Mouse (Mus musculus) heart, embryonic 10.5 days (tissue): Measurements from ENCODE around the gene Tmem52. TPM values are rescaled to one million over a fixed set of nuclear protein-coding genes. Genes with fewer than 3 reads are reported as not detected.
A peak's percentile ranks its signal among the peaks of the same experiment; 100 is the strongest.

Experiments
- DNase-seq: peaks from one replicate; pipeline ENCODE4 v3.0.0-alpha.2; 2017; ENCODE audit warnings: low spot score
- H3K27ac ChIP-seq: fragments of 300-500 bp; sonication (generic); 2 replicates; pipeline ENCODE4 v1.5.1; 2016; ENCODE audit warnings: mild to moderate bottlenecking
- H3K27me3 ChIP-seq: fragments of 300-500 bp; sonication (generic); 2 replicates; pipeline ENCODE4 v1.6.1; 2016; ENCODE audit warnings: mild to moderate bottlenecking; ENCODE audit not compliant: poor library complexity, insufficient read depth, severe bottlenecking
- H3K36me3 ChIP-seq: fragments of 300-500 bp; sonication (generic); 2 replicates; pipeline ENCODE4 v1.6.1; 2016; ENCODE audit warnings: mild to moderate bottlenecking, moderate library complexity
- H3K4me1 ChIP-seq: fragments of 300-500 bp; sonication (generic); 2 replicates; pipeline ENCODE4 v1.6.1; 2016; ENCODE audit warnings: mild to moderate bottlenecking
- H3K4me3 ChIP-seq: fragments of 300-500 bp; sonication (generic); 2 replicates; pipeline ENCODE4 v1.5.1; 2016; ENCODE audit warnings: mild to moderate bottlenecking, moderate library complexity
- H3K9me3 ChIP-seq: fragments of 300-500 bp; sonication (generic); 2 replicates; pipeline ENCODE4 v1.6.1; 2016; ENCODE audit warnings: mild to moderate bottlenecking, moderate library complexity
- WGBS: fragments of 180-500 bp; shearing (Covaris S2); methylation state at CpG from one replicate; pipeline ENCODE4 v1.1.7; 2016; 5-methylcytosine and 5-hydroxymethylcytosine counted together
- polyA plus RNA-seq: library from polyadenylated mRNA; unstranded; fragments of >200 nt; fragmentation: Nextera tagmentation; extraction: Ambion mirVana; gene quantifications from 2 replicates; pipeline ENCODE4 v1.2.1, GENCODE M21; 2016

Tmem52 gene
- polyA plus RNA-seq, 1 experiment from 2014 or later, result not detected

- Histone ChIP-seq H3K9me3 (no peaks in the 10 kb centered on the region), H3K36me3 (no peaks in the 10 kb centered on the region), H3K4me3 (peak overlapping the region; percentile 35), H3K4me1 (peaks cover 7% of the 10 kb centered on the region), H3K27me3 (0 out of 2 replicates have a peak, but pooled peaks cover 5% of the 10 kb centered on the region), H3K27ac (peak overlapping the region; percentile 67; the same call in 1 of the 2 replicates)
- WGBS, result 21% methylated on average over 28 of the region's 28 CpGs
- peak; percentile 91 for DNase-seq
Measured at GRCm38 (mm10) chr4:155481381-155482124, 12.6 kb downstream of the Tmem52 start.

DNA sequence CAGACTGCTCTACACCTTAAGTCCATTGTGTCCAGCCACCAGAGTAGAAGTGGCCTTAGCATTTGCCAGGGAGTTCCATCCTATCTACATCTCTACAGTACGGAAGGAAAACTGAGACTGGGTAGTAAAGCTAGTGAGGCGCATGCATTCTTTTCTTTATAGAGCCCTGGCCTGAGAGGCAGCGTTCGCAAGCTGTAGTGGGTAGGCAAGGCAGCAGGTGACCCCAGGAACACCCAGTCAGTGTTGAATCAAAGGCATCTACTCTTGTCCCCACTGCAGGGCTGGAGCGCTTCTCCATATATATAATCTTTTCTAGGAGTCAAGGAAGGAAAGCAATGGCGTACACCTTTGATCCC, 13.2 kb downstream of the Tmem52 start:
- WGBS, result 87% methylated on average over 6 of the region's 6 CpGs
- Histone ChIP-seq H3K27ac (no peak overlapping the region; the same call in 1 of the 2 replicates), H3K9me3 (no peaks in the 10 kb centered on the region), H3K4me1 (peaks cover 12% of the 10 kb centered on the region), H3K36me3 (no peaks in the 10 kb centered on the region), H3K4me3 (no peak overlapping the region), H3K27me3 (0 out of 2 replicates have a peak, but pooled peaks cover 5% of the 10 kb centered on the region)
- DNase-seq, result no peak

DNA sequence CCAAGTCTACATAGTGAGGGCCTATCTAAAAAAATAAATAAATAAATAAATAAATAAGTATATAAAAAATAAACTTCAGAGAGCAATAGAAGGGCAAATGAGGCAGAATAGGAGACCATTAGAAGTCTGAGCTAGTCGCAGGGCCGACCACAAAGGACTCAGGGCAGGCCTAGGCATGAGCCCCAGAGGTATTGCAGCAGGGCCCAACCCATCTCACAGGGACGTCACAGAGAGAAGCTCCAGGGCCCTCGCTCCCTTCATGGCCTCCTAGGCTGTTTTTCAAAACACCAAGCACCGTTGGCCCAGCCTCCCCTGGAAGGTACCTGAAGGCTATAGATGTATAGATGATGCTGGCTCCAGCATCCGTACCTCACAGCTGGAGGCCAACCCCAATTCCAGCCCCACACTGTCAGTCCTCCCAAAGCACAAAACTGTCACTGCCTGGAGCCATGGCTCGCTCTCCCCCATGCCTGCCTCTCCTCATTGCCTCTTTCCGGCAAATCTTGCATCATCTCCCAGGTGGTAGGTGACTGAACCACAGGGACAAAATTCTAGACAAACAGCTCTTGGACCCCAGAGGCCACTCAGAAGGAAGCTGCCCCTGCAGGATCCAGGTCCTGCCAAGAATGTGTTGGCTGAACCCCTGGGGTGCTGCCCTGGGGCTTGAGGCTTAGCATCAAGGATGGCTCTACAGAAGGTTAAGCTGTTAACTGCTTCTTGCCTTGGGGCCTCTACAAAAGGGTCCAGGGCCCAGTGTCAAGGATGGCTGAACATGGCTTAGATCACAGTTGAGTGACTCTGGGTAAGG, 14.0 kb downstream of the Tmem52 start:
- H3K27ac ChIP-seq, result no peak overlapping the region
- H3K36me3 ChIP-seq, result no peaks in the 10 kb centered on the region
- H3K27me3 ChIP-seq, result 0 out of 2 replicates have a peak, but pooled peaks cover 5% of the 10 kb centered on the region
- no peak overlapping the region for H3K4me3 ChIP-seq
- peaks cover 20% of the 10 kb centered on the region for H3K4me1 ChIP-seq
- 71% methylated on average over 8 of the region's 8 CpGs for WGBS
- no peak for DNase-seq
- no peaks in the 10 kb centered on the region for H3K9me3 ChIP-seq

GRCm38 (mm10) chr4:155485521-155485920, 16.6 kb downstream of the Tmem52 start:
- Histone ChIP-seq H3K27me3 (0 out of 2 replicates have a peak, but pooled peaks cover 5% of the 10 kb centered on the region), H3K9me3 (no peaks in the 10 kb centered on the region), H3K4me1 (peaks cover 44% of the 10 kb centered on the region), H3K27ac (no peak overlapping the region), H3K4me3 (no peak overlapping the region), H3K36me3 (no peaks in the 10 kb centered on the region)
- WGBS, result 71% methylated on average over 3 of the region's 3 CpGs
- DNase-seq, result no peak

GRCm38 (mm10) chr4:155487746-155488145, 18.8 kb downstream of the Tmem52 start:
- DNase-seq, result no peak
- no peaks in the 10 kb centered on the region for H3K36me3 ChIP-seq
- H3K9me3 ChIP-seq, result no peaks in the 10 kb centered on the region
- H3K27ac ChIP-seq, result peak overlapping the region; percentile 78
- no peak overlapping the region for H3K4me3 ChIP-seq
- H3K4me1 ChIP-seq, result peaks cover 43% of the 10 kb centered on the region
- H3K27me3 ChIP-seq, result no peaks in the 10 kb centered on the region
- WGBS, result 28% methylated on average over 3 of the region's 3 CpGs

GRCm38 (mm10) chr4:155488232-155489025, 19.5 kb downstream of the Tmem52 start:
- WGBS, result 58% methylated on average over 8 of the region's 8 CpGs
- no peaks in the 10 kb centered on the region for H3K9me3 ChIP-seq
- H3K4me3 ChIP-seq, result no peak overlapping the region
- H3K27ac ChIP-seq, result peak overlapping the region; percentile 78
- H3K36me3 ChIP-seq, result no peaks in the 10 kb centered on the region
- H3K4me1 ChIP-seq, result peaks cover 45% of the 10 kb centered on the region
- DNase-seq, result peak; percentile 85
- no peaks in the 10 kb centered on the region for H3K27me3 ChIP-seq

- Histone ChIP-seq H3K4me1 (peaks cover 51% of the 10 kb centered on the region), H3K9me3 (no peaks in the 10 kb centered on the region), H3K27ac (peak overlapping the region; percentile 78), H3K4me3 (no peak overlapping the region), H3K36me3 (no peaks in the 10 kb centered on the region), H3K27me3 (no peaks in the 10 kb centered on the region)
- DNase-seq, result no peak
- WGBS, result 53% methylated on average over 9 of the region's 9 CpGs
Measured at GRCm38 (mm10) chr4:155489101-155489970, 20.4 kb downstream of the Tmem52 start.

DNA sequence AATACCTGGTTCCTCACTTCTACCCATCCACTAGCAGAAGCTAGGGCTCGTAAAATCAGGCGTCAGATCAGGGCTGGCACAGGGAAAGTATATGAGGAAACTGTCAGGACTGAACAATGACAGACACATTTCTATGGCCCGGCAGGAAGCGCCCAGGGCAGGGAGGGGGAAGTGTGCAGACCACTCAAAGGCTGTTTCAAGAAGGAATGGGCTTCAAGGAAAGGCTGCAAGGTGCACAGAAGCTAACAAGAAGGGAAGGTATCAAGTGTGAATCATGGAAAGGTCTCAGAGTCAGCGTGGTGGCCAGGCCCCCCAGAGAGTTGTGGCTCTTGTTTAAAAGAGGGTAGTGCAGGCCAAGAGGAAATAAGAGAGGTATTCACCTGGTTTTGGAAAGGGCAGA, 21.5 kb downstream of the Tmem52 start:
- H3K4me3 ChIP-seq, result peak overlapping the region; percentile 100
- H3K36me3 ChIP-seq, result no peaks in the 10 kb centered on the region
- peak overlapping the region; percentile 100 for H3K27ac ChIP-seq
- no peaks in the 10 kb centered on the region for H3K9me3 ChIP-seq
- DNase-seq, result no peak
- H3K27me3 ChIP-seq, result no peaks in the 10 kb centered on the region
- 27% methylated on average over 5 of the region's 5 CpGs for WGBS
- H3K4me1 ChIP-seq, result peaks cover 58% of the 10 kb centered on the region

GRCm38 (mm10) chr4:155490990-155491504, 22.1 kb downstream of the Tmem52 start, which contains the start of gene Gnb1:
Gnb1 (plus strand) TSS chr4:155491361.
- WGBS, result under 1% methylated on average over 53 of the region's 60 CpGs
- H3K4me3 ChIP-seq, result peak within 1 kb of the TSS; percentile 100
- peaks cover 58% of the 10 kb centered on the region for H3K4me1 ChIP-seq
- H3K27ac ChIP-seq, result peak within 1 kb of the TSS; percentile 100
- H3K27me3 ChIP-seq, result no peaks in the 10 kb centered on the region
- H3K9me3 ChIP-seq, result no peaks in the 10 kb centered on the region
- no peaks in the 10 kb centered on the region for H3K36me3 ChIP-seq
- peak; percentile 91 for DNase-seq

- H3K9me3 ChIP-seq, result no peaks in the 10 kb centered on the region
- peak overlapping the region; percentile 100 for H3K4me3 ChIP-seq
- H3K36me3 ChIP-seq, result peaks cover 4% of the 10 kb centered on the region; the same call in 1 of the 2 replicates
- H3K27ac ChIP-seq, result peak overlapping the region; percentile 100
- DNase-seq, result no peak
- H3K27me3 ChIP-seq, result no peaks in the 10 kb centered on the region
- H3K4me1 ChIP-seq, result peaks cover 58% of the 10 kb centered on the region
- WGBS, result under 1% methylated on average over 54 of the region's 54 CpGs
Measured at GRCm38 (mm10) chr4:155491529-155492130, 22.7 kb downstream of the Tmem52 start.

DNA sequence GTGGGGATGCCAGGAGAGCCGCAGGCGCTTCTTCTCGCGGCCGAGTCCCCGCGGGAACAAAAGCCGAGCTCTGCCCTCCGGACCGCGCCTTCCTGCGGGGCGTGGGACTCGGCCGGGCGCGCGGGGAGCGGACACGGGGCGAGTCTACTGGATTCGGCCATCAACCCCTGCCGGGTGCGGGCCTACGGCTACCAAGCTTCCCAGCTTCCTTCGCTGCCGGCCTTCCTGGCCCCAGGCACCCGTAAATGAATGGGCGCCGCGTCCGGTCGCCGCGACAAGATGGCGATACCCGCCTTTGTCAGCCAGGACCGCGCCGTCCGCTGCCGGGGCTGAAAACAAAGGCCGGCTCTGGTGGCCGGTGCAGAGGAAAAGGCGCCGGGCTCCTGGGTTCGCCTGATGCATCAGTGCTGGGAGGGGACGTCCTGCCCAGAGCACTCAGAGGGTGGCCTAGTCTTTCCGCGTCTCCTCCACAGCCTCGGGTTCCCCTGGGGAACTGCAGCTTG, 23.3 kb downstream of the Tmem52 start:
- DNase-seq, result peak; percentile 88

More for the DNA sequence above, 23.3 kb downstream of the Tmem52 start:
- H3K36me3 ChIP-seq, result peaks cover 4% of the 10 kb centered on the region; the same call in 1 of the 2 replicates
- H3K4me1 ChIP-seq, result peaks cover 53% of the 10 kb centered on the region
- no peaks in the 10 kb centered on the region for H3K27me3 ChIP-seq
- under 1% methylated on average over 51 of the region's 51 CpGs for WGBS
- no peaks in the 10 kb centered on the region for H3K9me3 ChIP-seq
- H3K27ac ChIP-seq, result peak overlapping the region; percentile 100
- H3K4me3 ChIP-seq, result peak overlapping the region; percentile 100
